Mouse (Mus musculus) limb, embryonic 11.5 days (tissue): ENCODE data around the gene Tia1. TPM values are rescaled to one million over a fixed set of nuclear protein-coding genes. Genes with fewer than 3 reads are reported as not detected.

ENCODE experiments used
- ATAC-seq: fragments of 200-750 bp; cut with Nextera tagmentation; 2 replicates; pipeline ENCODE4 v1.8.0; 2017; ENCODE audit warnings: low read depth; ENCODE audit not compliant: insufficient number of reproducible peaks, low FRiP score, low TSS enrichment
- DNase-seq: peaks from one replicate; pipeline ENCODE4 v3.0.0-alpha.2; 2015; ENCODE audit warnings: low spot score
- H3K27ac ChIP-seq: fragments of 300-500 bp; sonication (generic); replicated peaks from 2 replicates; pipeline ENCODE4 v1.5.1; 2014; ENCODE audit warnings: low read depth, mild to moderate bottlenecking, low read length
- H3K27me3 ChIP-seq: fragments of 300-500 bp; sonication (generic); 2 replicates; pipeline ENCODE4 v1.6.1; 2014; ENCODE audit warnings: mild to moderate bottlenecking, low read length, mixed read lengths; ENCODE audit not compliant: control insufficient read depth, insufficient read depth
- H3K36me3 ChIP-seq: fragments of 300-500 bp; sonication (generic); 2 replicates; pipeline ENCODE4 v1.6.1; 2014; ENCODE audit warnings: mild to moderate bottlenecking, low read length, moderate library complexity, mixed read lengths; ENCODE audit not compliant: control insufficient read depth, insufficient read depth
- H3K4me1 ChIP-seq: fragments of 300-500 bp; sonication (generic); 2 replicates; pipeline ENCODE4 v1.6.1; 2014; ENCODE audit warnings: low read length, mixed read lengths; ENCODE audit not compliant: control insufficient read depth, insufficient read depth
- H3K4me2 ChIP-seq: fragments of 300-500 bp; sonication (generic); 2 replicates; pipeline ENCODE4 v1.6.1; 2014; ENCODE audit warnings: low read depth, mild to moderate bottlenecking, moderate library complexity; ENCODE audit not compliant: severe bottlenecking
- H3K4me3 ChIP-seq: fragments of 300-500 bp; sonication (generic); 2 replicates; pipeline ENCODE4 v1.5.1; 2014; ENCODE audit warnings: low read depth, low read length
- H3K9ac ChIP-seq: fragments of 300-500 bp; sonication (generic); 2 replicates; pipeline ENCODE4 v1.6.1; 2014; ENCODE audit warnings: mild to moderate bottlenecking, low read length
- H3K9me3 ChIP-seq: fragments of 300-500 bp; sonication (generic); 2 replicates; pipeline ENCODE4 v1.6.1; 2016; ENCODE audit warnings: low read length; ENCODE audit not compliant: control insufficient read depth
- WGBS: fragments of 180-500 bp; shearing (Covaris S2); extraction: QIAGEN DNeasy Blood & Tissue Kit; methylation state at CpG from one replicate; pipeline ENCODE4 v1.1.7; 2014; 5-methylcytosine and 5-hydroxymethylcytosine counted together
- polyA plus RNA-seq: library from polyadenylated mRNA; unstranded; fragments of >200 nt; fragmentation: Nextera tagmentation; extraction: Ambion mirVana; gene quantifications from 2 replicates; pipeline ENCODE4 v1.2.1, GENCODE M21; 2014

Gene Tia1
- polyA plus RNA-seq, 1 experiment from 2014 or later = 246 TPM

- peak overlapping the region; percentile 70 for H3K4me3 ChIP-seq
- no peaks in the 10 kb centered on the region for H3K9me3 ChIP-seq
- 53% methylated on average over 25 of the region's 25 CpGs for WGBS
- peak overlapping the region; percentile 81 for H3K9ac ChIP-seq
- DNase-seq = no peak
- ATAC-seq = no peak
- no peaks in the 10 kb centered on the region for H3K36me3 ChIP-seq
- no peaks in the 10 kb centered on the region for H3K27me3 ChIP-seq
- no peak overlapping the region for H3K27ac ChIP-seq
- peak overlapping the region; percentile 79 for H3K4me2 ChIP-seq
- 0 out of 2 replicates have a peak, but pooled peaks cover 4% of the 10 kb centered on the region for H3K4me1 ChIP-seq
Measured at GRCm38 (mm10) chr6:86366125-86366852, 37.7 kb upstream of the Tia1 start.

DNA sequence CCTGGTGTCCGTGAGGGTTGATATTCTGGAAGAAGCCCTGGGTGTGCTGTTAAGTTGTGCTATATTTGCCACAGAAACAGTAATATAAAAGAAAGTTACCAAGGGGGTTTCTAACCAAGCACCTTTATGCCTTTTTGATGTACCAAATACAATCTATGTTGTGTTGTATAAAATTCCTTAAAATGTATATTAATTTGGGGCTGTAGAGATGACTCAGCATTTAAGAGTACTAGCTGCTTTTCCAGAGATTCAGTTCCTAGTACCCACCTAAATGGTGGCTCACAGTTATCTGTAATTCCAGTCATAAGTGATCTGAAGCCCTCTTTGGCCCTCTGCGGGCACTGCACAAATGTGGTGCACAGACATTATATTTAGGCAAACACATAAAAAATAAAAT, 37.2 kb upstream of the Tia1 start:
- Histone ChIP-seq H3K27me3 (no peaks in the 10 kb centered on the region), H3K36me3 (no peaks in the 10 kb centered on the region), H3K9ac (no peak overlapping the region), H3K4me1 (0 out of 2 replicates have a peak, but pooled peaks cover 4% of the 10 kb centered on the region), H3K9me3 (no peaks in the 10 kb centered on the region), H3K4me2 (peak overlapping the region; percentile 79), H3K4me3 (peak overlapping the region; percentile 70; the same call in 1 of the 2 replicates), H3K27ac (no peak overlapping the region)
- WGBS = 82% methylated on average over 2 of the region's 2 CpGs
- ATAC-seq = no peak
- DNase-seq = no peak

DNA sequence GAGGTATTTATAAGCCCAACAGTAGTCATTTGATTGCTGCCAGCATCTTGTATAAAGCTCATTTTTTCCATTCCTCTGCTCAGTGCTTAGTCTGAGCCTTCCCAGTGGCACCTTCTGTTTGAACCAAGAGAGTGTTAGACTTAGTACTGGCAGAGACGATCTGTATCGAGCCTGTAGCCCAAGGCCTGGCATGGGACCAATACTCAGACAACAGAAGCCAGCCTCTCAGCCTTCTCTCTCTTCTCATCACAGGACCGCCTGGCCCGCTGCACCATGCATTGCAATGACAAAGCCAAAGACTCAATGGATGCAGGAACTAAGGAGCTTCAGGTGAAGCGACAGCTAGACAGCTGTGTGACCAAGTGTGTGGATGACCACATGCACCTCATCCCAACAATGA, 35.5 kb upstream of the Tia1 start:
- Histone ChIP-seq H3K27ac (no peak overlapping the region), H3K9me3 (no peaks in the 10 kb centered on the region), H3K4me2 (no peak overlapping the region), H3K9ac (no peak overlapping the region), H3K4me1 (peaks cover 12% of the 10 kb centered on the region), H3K36me3 (no peaks in the 10 kb centered on the region), H3K27me3 (no peaks in the 10 kb centered on the region), H3K4me3 (no peak overlapping the region)
- no peak for DNase-seq
- 94% methylated on average over 5 of the region's 5 CpGs for WGBS
- no peak for ATAC-seq

- Histone ChIP-seq H3K27me3 (no peaks in the 10 kb centered on the region), H3K27ac (no peak overlapping the region), H3K36me3 (no peaks in the 10 kb centered on the region), H3K4me2 (peak overlapping the region; percentile 85; the same call in 1 of the 2 replicates), H3K9me3 (no peaks in the 10 kb centered on the region), H3K4me3 (0 out of 2 replicates have a peak overlapping the region, but pooled peaks have one; percentile 91), H3K9ac (peak overlapping the region; percentile 93), H3K4me1 (peaks cover 12% of the 10 kb centered on the region)
- ATAC-seq = no peak
- 68% methylated on average over 3 of the region's 3 CpGs for WGBS
- DNase-seq = peak; percentile 31
Measured at GRCm38 (mm10) chr6:86370093-86370713, 33.8 kb upstream of the Tia1 start.

DNA sequence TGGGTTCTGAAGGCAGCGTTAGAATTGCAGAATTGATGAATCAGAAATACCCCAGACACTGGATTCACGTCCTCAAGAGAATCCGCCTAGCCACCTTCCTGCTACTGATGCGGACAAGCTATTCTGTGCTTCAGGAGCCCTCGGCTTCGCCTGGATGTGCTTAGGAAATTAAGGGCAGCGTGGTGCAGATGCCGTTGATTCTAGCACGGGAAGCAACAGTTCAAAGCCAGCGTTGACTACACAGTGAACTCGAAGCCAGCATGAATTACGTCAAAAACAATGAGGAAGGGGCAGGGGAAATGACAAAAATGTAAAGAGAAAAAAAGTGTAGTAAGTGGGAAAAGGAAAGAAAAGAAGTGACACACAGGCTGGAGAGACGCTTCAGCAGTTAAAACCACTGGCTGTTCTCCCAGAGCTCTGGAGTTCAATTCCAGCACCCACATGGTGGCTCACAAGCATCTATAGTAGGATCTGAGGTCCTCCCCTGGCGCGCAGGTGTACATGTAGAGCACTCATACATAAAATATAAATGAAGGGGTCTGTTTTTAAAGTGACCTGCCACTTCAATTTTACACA, 33.2 kb upstream of the Tia1 start, which contains the start of gene Snrpg:
Gene Snrpg, plus strand, starts transcription at position 541 of the 576 bp plus-strand sequence.
- Histone ChIP-seq H3K27me3 (no peaks in the 10 kb centered on the region), H3K4me1 (peaks cover 12% of the 10 kb centered on the region), H3K9me3 (no peaks in the 10 kb centered on the region), H3K27ac (peak within 1 kb of the TSS; percentile 82), H3K36me3 (no peaks in the 10 kb centered on the region), H3K4me3 (peak within 1 kb of the TSS; percentile 91), H3K4me2 (peak within 1 kb of the TSS; percentile 85), H3K9ac (peak within 1 kb of the TSS; percentile 93)
- no peak for ATAC-seq
- peak; percentile 40 for DNase-seq
- WGBS = 20% methylated on average over 15 of the region's 15 CpGs

DNA sequence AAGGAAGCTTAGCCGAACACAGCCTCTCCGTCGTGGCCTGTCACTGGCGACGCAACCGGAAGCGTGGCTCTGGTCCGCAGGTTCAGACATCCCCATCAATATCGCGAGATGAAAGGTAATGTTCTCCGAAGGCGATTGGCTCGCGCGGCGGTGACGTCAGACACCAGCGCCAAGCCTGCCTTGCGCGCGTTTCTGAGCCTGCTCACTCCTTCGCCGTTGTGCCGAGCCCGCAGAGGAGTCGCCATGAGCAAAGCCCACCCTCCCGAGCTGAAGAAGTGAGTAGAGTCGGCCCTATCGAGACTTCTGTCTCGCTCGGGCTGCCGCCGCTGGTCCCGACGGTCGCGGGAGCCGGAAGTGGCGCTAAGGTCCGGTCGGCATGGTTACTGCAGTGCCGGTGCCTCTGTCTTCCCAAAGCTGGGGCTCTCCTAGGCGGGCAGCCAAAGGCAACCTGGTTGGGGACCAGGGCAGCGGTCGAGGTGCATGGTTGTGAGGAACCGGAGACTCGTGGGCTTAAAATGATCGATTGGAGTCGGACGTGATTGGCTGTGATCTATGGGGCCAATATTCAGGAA, 32.6 kb upstream of the Tia1 start:
- H3K4me2 ChIP-seq = peak overlapping the region; percentile 85
- 0 out of 2 replicates have a peak, but pooled peaks cover 2% of the 10 kb centered on the region for H3K36me3 ChIP-seq
- H3K27me3 ChIP-seq = no peaks in the 10 kb centered on the region
- peak overlapping the region; percentile 93 for H3K9ac ChIP-seq
- DNase-seq (peak; percentile 97), ATAC-seq (peak; percentile 96)
- H3K4me1 ChIP-seq = peaks cover 11% of the 10 kb centered on the region
- under 1% methylated on average over 50 of the region's 50 CpGs for WGBS
- peak overlapping the region; percentile 82 for H3K27ac ChIP-seq
- H3K4me3 ChIP-seq = peak overlapping the region; percentile 91
- H3K9me3 ChIP-seq = no peaks in the 10 kb centered on the region

DNA sequence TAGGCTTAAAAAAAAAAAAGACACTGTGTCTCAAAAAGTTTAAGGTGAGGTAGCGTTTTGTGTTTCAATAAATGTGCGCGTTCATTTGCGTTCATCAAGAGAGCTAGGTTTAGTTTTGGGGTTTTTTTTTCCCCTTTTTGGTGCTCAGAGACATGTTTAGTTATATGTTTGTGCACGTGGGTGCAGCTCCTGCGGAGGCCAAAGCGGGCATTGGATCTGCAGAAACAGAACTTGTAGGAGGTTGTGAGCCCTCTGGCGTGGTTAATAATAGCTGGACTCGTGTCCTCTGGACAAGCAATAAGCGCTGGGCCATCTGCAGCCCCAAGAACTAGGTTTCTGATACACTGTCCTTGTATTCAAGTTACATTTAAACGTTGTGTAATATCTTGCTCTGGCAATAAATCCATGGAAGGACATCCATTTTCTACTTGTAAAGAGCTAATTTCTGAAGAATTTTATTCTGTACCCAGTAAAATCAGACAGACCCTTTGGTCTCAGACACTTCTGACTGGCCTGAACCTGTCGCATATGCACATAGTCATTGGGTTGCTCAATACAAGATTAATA, 32.0 kb upstream of the Tia1 start:
- H3K27me3 ChIP-seq = no peaks in the 10 kb centered on the region
- no peak for ATAC-seq
- no peaks in the 10 kb centered on the region for H3K9me3 ChIP-seq
- peak overlapping the region; percentile 85 for H3K4me2 ChIP-seq
- H3K9ac ChIP-seq = peak overlapping the region; percentile 93
- H3K27ac ChIP-seq = no peak overlapping the region; the same call in 1 of the 2 replicates
- 6% methylated on average over 12 of the region's 12 CpGs for WGBS
- peak; percentile 25 for DNase-seq
- peaks cover 9% of the 10 kb centered on the region for H3K4me1 ChIP-seq
- H3K36me3 ChIP-seq = peaks cover 4% of the 10 kb centered on the region; the same call in 1 of the 2 replicates
- H3K4me3 ChIP-seq = peak overlapping the region; percentile 91

DNA sequence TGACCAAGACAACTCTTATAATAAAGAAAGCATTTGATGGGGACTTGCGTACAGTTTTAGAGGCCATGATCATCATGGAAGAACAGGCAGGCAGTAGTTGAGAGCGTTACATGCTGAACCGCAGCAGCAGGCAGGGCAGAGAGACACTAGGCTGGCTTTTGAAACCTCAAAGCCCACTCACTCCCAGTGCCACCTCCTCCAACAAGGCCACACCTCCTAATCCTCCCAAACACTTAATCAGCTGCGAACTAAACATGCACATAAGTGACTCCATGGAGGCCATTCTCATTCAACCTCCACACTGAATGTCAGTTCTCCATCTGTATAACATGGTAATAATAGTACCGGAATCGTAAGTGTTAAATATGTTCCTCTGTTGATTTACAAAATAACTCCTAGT, 30.5 kb upstream of the Tia1 start:
- DNase-seq = no peak
- H3K9me3 ChIP-seq = no peaks in the 10 kb centered on the region
- no peak overlapping the region for H3K9ac ChIP-seq
- H3K4me3 ChIP-seq = no peak overlapping the region
- H3K4me1 ChIP-seq = peaks cover 9% of the 10 kb centered on the region
- no peak for ATAC-seq
- no peak overlapping the region for H3K27ac ChIP-seq
- WGBS = 93% methylated on average over 6 of the region's 6 CpGs
- H3K36me3 ChIP-seq = peaks cover 15% of the 10 kb centered on the region
- no peak overlapping the region for H3K4me2 ChIP-seq
- H3K27me3 ChIP-seq = no peaks in the 10 kb centered on the region
